Mouse (Mus musculus) C2C12 (cell line): ENCODE data around the gene Minar1. TPM values are rescaled to one million over a fixed set of nuclear protein-coding genes. Genes with fewer than 3 reads are reported as not detected.

Source experiments
- H3K27me3 ChIP-seq: one replicate; pipeline ENCODE4 v1.6.1; 2011; ENCODE audit not compliant: control insufficient read depth, insufficient read depth, insufficient read length
- H3K36me3 ChIP-seq: one replicate; pipeline ENCODE4 v1.6.1; 2011; ENCODE audit not compliant: control insufficient read depth, insufficient read depth
- H3K4me3 ChIP-seq: one replicate; pipeline ENCODE4 v1.5.1; 2011; ENCODE audit warnings: mild to moderate bottlenecking, control low read depth; ENCODE audit not compliant: poor library complexity, insufficient read depth, severe bottlenecking
- H3K79me2 ChIP-seq: one replicate; pipeline ENCODE4 v1.6.1; 2011; ENCODE audit not compliant: control insufficient read depth, insufficient read depth
- H3K79me3 ChIP-seq: one replicate; pipeline ENCODE4 v1.6.1; 2011; ENCODE audit warnings: low read depth, control low read depth
- H3ac ChIP-seq: one replicate; pipeline ENCODE3; 2011; ENCODE audit warnings: low read depth; ENCODE audit not compliant: control insufficient read depth, insufficient read length
- CEBPB ChIP-seq: IDR thresholded peaks from one replicate; pipeline ENCODE4 v1.6.1; 2011; ENCODE audit warnings: low read depth, mild to moderate bottlenecking, control low read depth, moderate library complexity
- CTCF ChIP-seq: IDR thresholded peaks from one replicate; pipeline ENCODE4 v1.5.1; 2011; ENCODE audit not compliant: control insufficient read depth, insufficient read depth, insufficient read length
- FOSL1 ChIP-seq: IDR thresholded peaks from one replicate; pipeline ENCODE4 v1.8.0; 2011; ENCODE audit warnings: mild to moderate bottlenecking, low read length; ENCODE audit not compliant: poor library complexity, insufficient read depth, severe bottlenecking
- MAX ChIP-seq: IDR thresholded peaks from one replicate; pipeline ENCODE4 v1.6.1; 2011; ENCODE audit warnings: mild to moderate bottlenecking, control low read depth
- MYOD1 ChIP-seq: IDR thresholded peaks from one replicate; pipeline ENCODE4 v1.6.1; 2011; ENCODE audit warnings: low read depth; ENCODE audit not compliant: control insufficient read depth, insufficient read length
- MYOG ChIP-seq: IDR thresholded peaks from one replicate; pipeline ENCODE4 v1.6.1; 2011; ENCODE audit not compliant: control insufficient read depth, insufficient read length; ENCODE audit errors: extremely low read depth
- USF1 ChIP-seq: IDR thresholded peaks from one replicate; pipeline ENCODE4 v1.6.1; 2011; ENCODE audit warnings: low read depth, mild to moderate bottlenecking, control low read depth, moderate library complexity
- polyA plus RNA-seq: library from polyadenylated mRNA; unstranded; fragments of >200 nt; fragmentation: generic; extraction: Trizol; gene quantifications from one replicate; pipeline ENCODE4 v1.2.1, GENCODE M21; 2012; ENCODE audit warnings: missing spikeins

The Minar1 gene
- polyA plus RNA-seq, 1 experiment, result not detected

- no peak for TF ChIP-seq CEBPB
- no peak for TF ChIP-seq USF1
- no peak for TF ChIP-seq MYOG
- no peak for TF ChIP-seq MYOD1
- no peak for TF ChIP-seq CTCF
- TF ChIP-seq MAX, result no peak
- no peak for TF ChIP-seq FOSL1
- Histone ChIP-seq H3K79me3 (no peaks in the 10 kb centered on the region), H3K36me3 (no peaks in the 10 kb centered on the region), H3K79me2 (no peaks in the 10 kb centered on the region), H3K27me3 (no peaks in the 10 kb centered on the region), H3K4me3 (no peak overlapping the region), H3ac (no peak overlapping the region)
These were observed 44.5 kb downstream of the Minar1 start for GRCm38 (mm10) chr9:89578422-89578821.

GRCm38 (mm10) chr9:89552663-89553062 is 70.3 kb downstream of the Minar1 start:
- no peak overlapping the region for H3ac ChIP-seq
- H3K4me3 ChIP-seq, result no peak overlapping the region
- TF ChIP-seq MYOD1 (no peak), MAX (no peak), FOSL1 (no peak), CEBPB (no peak), CTCF (no peak), MYOG (no peak), USF1 (no peak)
- H3K79me2 ChIP-seq, result no peaks in the 10 kb centered on the region
- no peaks in the 10 kb centered on the region for H3K27me3 ChIP-seq
- no peaks in the 10 kb centered on the region for H3K36me3 ChIP-seq
- no peaks in the 10 kb centered on the region for H3K79me3 ChIP-seq

Other genes with a start within 250 kb of the Minar1 start
- gene Tmed3, start 81.9 kb upstream of the Minar1 start, polyA plus RNA-seq, result 75.1 TPM
- not detected for gene Ankrd34c, start 115.3 kb upstream of the Minar1 start, polyA plus RNA-seq